Mouse (Mus musculus) Muller cell, postnatal 12 days (primary cell): ENCODE results near the gene Usp49.
"Not testable (repeated sequence)": the region's sequence is repeated elsewhere in the genome, so short reads cannot be mapped to it uniquely, and the experiment has no call there.

Source experiments
- DNase-seq: peaks from one replicate; pipeline ENCODE4 v3.0.0-alpha.2; 2015; ENCODE audit errors: inconsistent ontology term

Gene Usp49

DNA sequence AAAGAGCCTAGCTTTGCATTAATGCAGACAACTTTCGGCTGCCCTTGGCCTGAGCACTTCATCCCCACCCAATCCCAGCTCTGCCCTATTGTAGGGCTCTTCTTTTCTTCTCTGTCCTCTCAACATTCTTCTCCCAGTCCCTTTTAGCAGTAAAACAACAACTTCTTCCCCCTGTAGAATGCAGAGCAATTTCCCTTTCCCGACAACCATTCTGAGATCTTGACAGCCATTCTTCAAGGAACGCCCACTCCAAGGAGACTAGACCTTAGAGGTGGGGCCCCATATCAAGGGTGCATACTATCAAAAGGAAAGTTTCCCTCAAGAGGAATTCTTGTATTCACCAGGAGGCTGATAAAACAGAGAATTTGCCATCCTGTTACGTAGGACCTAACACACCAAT, 18.5 kb downstream of the Usp49 start:
- no peak for DNase-seq

DNA sequence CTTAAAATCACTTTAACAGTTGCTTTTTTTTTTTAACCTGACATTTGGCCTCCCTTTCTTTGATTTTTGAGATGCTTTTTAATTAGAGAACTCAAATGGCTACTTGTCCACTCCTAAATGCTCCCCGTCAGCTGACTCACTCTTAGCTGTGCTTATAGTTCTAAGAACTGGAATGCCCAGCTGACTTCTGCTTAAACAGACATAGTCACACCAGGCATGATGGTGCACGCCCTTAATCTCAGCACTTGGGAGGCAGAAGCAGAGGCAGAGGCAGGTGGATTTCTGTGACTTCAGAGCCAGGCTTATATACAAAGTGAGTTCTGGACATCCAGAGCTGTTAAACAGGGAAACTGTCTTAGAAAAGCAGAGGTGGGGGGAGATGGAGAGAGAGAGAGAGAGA, 21.5 kb downstream of the Usp49 start:
- no peak for DNase-seq

- not testable (repeated sequence) for DNase-seq
Measured at GRCm38 (mm10) chr17:47654346-47654745, 23.9 kb downstream of the Usp49 start.

DNA sequence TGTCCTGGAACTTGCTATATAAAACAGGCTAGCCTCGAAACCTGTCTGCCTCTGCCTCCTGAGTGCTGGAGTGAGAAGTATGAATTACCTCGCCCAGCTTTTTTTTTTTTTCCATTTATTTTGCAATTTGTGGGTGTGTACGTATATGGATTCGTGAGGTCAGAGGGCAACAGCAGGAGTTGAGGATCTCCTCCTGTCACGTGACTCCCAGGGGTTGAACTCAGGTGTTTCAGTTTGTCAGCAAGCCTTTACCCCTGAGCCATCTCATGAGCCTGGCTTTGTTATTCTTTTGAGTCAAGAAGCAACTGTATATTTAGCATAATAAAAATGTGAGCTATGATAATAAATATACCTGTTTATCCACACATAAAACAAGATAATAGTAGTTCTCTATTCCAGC, 25.2 kb downstream of the Usp49 start:
- no peak for DNase-seq

DNA sequence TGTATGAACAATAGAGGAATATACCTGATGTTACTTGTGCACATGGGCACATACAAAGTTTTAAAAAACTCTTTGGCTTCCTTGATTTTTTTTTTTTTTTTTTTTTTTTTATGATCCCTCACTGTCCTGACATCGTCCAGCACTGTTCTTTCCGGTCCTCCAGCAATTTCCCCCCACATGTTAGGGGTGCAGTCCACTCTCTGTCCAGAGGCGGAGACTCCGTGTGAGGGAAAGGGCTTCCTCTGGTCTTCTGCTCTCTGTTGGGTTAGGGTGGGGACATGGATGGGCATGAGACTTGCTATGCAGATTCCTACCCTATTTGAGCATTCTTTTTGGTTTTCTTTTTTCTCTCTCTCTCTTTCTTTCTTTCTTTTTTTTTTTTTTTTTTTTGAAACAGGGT, 27.4 kb downstream of the Usp49 start:
- no peak for DNase-seq

- no peak for DNase-seq
Measured at GRCm38 (mm10) chr17:47658741-47659243, 28.3 kb downstream of the Usp49 start.

- DNase-seq: peak; percentile 84
Measured at GRCm38 (mm10) chr17:47663009-47663713, 32.7 kb downstream of the Usp49 start.

DNA sequence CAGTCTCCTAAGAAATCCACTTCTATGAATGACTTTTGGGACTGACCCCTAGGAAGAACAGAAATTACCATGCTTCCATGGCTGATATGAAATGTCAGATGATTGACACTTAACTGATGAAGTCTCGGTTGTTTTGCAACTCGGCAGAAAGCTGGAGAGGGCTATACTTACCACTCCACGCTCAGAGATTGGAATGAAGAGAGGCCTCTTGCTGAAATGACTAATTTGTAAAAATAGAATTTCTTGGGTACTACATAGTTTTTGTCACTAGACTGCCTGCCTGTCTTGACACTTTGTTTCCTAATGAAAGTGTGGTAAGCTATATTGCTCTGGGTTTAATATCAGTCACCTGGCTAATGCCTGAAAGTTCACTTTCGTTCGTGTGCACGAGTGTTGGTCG, 34.0 kb downstream of the Usp49 start:
- DNase-seq: no peak

DNA sequence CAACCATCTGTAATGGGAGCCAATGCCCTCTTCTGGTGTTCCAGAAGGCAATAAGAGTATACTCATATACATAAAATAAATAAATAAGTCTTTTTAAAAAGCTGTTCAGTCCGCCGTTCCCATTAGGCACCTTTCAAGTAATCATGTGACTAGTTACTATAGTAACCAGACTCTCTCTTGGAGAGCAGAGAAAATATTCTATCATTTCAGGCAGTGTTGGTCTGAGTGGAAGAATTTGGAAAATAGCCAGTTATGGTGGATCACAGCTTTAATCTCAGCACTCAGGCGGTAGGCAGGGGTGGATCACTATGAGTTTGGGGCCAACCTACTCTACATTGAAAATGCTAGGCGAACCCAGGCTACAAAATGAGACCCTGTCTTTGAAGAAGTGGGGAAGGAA, 38.7 kb downstream of the Usp49 start:
- DNase-seq: no peak

DNA sequence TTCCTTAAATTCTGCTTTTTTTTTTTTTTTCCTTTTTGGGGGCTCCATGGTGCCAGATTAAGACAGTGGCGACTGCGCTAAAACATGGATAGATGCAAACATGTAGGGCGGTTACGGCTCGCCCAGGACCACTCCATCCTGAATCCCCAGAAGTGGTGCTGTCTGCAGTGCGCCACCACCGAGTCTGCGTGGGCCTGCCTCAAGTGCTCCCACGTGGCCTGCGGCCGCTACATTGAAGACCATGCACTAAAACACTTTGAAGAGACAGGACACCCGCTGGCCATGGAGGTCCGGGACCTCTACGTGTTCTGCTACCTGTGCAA, 41.5 kb downstream of the Usp49 start:
- DNase-seq: no peak

DNA sequence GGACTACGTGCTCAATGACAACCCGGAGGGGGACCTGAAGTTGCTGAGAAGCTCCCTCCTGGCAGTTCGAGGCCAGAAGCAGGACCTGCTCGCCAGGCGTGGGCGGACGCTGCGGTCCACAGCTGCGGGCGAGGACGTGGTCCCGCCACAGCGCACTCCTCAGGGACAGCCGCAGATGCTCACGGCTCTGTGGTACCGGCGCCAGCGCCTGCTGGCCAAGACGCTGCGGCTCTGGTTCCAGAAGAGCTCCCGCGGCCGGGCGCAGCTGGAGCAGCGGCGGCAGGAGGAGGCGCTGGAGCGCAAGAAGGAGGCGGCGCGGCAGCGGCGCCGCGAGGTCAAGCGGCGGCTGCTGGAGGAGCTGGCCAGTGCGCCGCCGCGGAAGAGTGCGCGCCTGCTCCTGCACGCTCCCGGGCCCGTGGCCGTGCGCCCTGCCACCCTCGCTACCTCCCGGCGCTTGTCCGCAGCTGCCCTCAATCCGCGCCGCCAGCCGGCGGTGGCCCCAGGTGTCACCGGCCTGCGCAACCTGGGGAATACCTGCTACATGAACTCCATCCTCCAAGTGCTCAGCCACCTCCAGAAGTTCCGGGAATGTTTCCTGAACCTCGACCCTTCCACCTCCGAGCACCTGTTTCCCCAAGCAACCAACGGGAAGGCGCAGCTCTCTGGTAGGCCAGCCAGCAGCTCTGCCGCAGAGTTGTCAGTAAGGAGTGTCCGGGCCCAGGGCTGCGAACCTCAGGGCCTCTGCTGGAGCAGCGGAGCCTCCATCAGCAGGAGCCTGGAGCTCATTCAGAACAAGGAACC, 42.0 kb downstream of the Usp49 start:
- DNase-seq: peak; percentile 77

GRCm38 (mm10) chr17:47676581-47676980, 46.1 kb downstream of the Usp49 start:
- DNase-seq: peak; percentile 48

DNA sequence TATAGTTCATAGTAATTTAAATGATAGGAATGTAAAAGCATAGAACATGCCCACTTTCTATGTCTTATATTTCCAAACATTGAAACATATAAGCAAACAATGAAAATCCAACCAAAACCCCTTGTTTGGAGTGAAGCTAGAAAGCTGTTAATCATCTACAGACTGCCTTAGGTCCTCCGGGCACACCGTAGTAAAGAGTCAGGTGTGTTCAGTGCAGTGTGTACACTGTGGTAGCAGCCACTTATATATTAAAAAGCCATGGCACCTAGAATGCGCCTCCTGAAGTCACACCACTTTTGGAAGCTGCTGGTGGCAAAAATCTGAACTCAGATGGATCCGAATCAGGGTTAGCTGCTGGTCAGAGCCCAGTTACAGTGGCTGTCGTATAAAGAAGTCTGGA, 47.7 kb downstream of the Usp49 start:
- DNase-seq: no peak

GRCm38 (mm10) chr17:47678702-47679101, 48.2 kb downstream of the Usp49 start:
- no peak for DNase-seq

- no peak for DNase-seq
Measured at GRCm38 (mm10) chr17:47682836-47683235, 52.3 kb downstream of the Usp49 start.

- DNase-seq: peak; percentile 98
Measured at GRCm38 (mm10) chr17:47687409-47688343, 57.2 kb downstream of the Usp49 start.

- DNase-seq: no peak
Measured at GRCm38 (mm10) chr17:47688344-47688607, 57.8 kb downstream of the Usp49 start, which contains the start of gene Tomm6. Gene Tomm6 (minus strand): TSS chr17:47688386.

DNA sequence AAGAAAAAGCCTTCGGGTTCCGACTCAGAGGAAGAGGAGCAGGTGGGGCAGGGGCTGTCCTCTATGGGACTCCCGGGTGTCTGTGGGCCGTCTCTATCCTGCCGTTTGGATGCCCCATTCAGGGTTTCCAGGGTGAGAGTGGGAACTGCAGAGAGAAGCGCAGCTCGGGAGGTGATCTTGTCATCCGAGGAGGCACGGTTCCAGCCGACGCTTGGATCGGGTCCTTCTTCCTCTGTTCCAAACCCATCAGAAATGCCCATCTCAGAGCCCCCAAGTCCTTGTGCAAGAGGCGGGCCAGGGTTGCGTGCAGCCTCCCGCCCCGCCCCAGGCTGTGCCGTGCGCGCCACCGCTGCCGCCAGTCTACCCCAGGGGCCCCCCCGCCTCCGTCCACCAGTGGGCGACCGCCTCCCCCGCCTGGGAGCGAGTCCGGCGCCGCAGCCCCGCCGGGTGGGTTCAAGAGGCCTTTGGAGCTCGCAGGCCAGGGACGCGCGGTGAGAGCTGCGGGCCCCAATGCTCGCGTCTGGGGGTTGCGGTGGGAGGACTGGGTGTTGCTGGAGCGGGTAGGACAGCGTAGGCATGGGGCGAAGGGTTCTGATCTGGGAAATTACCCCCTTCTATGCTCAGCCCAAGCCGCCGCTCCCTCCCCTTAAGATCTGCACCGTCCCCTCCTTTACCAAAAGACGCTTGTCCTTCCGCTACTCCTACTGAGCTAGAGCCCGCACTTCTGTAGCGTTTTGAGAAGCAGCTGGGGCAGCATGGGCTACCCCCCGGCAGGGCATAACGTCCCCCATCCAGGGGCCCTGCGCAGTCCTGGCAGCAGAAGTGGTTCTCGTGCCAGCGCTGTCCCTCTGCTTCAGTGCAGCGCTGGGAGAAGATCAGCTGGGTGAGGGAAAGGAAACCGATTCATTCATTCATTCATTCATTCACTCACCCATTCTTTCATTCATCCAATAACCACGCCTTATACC, 58.4 kb downstream of the Usp49 start, which contains the start of gene Frs3:
Frs3 (plus strand) TSS at position 423 of the 968 bp plus-strand sequence.
- DNase-seq: peak; percentile 82

DNA sequence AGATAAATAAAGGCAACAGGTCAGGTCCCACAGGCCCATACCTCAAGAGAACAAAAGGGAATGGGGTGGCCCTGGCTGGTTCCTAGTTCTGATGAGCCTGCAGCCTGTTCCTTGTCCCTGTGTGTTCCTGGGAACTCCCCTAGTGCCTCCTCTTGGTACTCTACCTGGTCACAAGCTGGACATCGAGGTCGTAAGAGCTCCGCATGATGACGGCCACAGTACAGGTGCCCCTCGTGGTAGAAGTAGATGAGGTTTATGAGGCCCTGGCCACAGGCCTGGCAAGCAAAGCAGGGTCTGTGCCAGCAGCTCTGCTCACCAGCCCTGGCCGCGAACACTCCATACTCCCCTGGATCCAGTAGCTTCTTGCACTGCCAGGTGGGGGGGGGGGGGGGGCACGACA, 59.4 kb downstream of the Usp49 start:
- DNase-seq: no peak

GRCm38 (mm10) chr17:47691650-47692049, 61.2 kb downstream of the Usp49 start:
- no peak for DNase-seq
